Mouse (Mus musculus) mouse embryonic stem cell (cell line): ENCODE measurements around the gene Neurl1b.

Experiments
- in situ Hi-C, 2 experiments: fragments of 300-500 bp; cut with MboI; formaldehyde crosslinking; loops; 1 replicate in 1 of 2; 3 replicates in 1 of 2; pipeline ENCODE4 v1.14.3; 2019 to 2020; ENCODE audit warnings: low sequenced_read_pairs in 2 of 2, low pct_unique_long_range_greater_than_20kb in 1 of 2, mixed read lengths in 1 of 2; ENCODE audit not compliant: unreplicated experiment in 1 of 2

The Neurl1b gene

DNA sequence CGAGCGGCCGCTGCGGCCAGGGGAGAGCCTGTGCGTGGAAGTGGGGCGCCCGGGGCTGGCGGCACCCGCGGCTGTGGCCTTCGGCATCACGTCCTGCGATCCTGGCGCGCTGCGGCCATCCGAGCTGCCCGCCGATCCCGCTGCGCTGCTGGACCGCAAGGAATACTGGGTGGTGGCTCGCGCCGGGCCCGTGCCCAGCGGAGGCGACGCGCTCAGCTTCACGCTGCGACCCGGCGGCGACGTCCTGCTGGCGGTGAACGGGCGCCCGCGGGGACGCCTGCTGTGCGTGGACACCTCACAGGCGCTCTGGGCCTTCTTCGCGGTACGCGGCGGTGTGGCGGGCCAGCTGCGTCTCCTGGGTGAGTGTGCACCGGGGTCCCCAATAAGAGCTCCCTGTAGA lies 24.4 kb downstream of the Neurl1b start:
- in situ Hi-C loops, result no loop called here

DNA sequence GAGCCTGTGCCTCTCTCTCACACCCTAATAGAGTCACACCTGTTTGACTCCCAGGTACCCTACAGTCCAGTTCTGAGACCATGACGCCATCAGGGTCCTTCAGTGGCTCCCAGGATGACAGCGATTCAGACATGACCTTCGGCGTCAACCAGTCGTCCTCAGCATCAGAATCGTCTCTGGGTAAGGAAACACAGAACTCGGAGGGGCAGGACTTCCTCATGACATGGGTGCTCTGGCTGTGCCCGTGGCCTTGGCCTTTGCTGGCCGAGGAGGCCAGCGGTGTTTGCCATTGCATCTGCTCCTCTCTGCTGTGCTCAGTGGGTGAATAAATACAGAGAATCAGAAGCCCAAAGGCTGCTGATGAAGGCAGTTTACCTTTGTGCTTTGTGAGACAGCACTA lies 26.4 kb downstream of the Neurl1b start:
- in situ Hi-C loops, result loop anchor here in 1 of 2 experiments (10.0 kb wide), 1 partner anchor 126 kb away; no protein-coding TSS in a partner anchor

DNA sequence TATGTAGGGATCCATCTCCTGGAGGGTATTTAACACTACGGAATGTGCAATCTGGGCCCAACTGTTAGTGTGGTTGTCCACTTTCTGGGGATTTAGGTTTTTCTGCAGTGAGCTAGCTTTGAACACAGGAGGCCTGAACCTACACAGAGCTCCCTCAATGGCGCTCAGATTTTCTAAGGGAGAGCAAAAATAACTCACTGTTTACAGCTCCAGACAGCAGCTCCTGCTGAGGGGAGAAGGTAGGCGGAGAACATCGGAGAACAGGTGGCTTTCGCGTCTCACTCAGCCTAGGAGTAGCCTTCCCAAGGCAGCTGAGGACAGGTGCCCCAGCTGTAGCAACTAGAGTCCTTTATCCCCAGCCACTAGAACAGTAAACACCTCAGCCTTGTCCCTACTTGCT lies 27.6 kb downstream of the Neurl1b start:
- in situ Hi-C loops, result loop anchor here in 1 of 2 experiments (10.0 kb wide), 1 partner anchor 127 kb away; no protein-coding TSS in a partner anchor

DNA sequence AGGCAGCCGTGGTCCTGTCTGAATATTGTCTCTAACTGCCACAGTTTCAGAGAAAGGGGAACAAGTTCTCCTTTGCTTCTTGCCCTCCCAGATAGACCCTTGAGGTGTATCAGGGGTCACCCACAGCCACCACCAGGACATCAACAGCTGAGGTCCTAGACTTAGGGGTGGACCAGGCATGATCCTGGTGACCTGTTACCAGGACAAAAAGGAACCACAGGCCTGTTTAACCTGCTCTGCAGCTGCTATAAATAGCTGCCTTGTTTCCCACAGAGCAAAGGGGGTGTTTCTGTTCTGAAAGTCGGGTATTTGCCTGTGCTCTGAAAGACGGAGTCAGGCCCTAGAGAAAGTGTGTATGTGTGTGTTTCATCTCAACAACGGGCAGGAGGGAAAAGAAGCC lies 29.2 kb downstream of the Neurl1b start:
- in situ Hi-C loops, result loop anchor here in 1 of 2 experiments (10.0 kb wide), 1 partner anchor 129 kb away; no protein-coding TSS in a partner anchor

DNA sequence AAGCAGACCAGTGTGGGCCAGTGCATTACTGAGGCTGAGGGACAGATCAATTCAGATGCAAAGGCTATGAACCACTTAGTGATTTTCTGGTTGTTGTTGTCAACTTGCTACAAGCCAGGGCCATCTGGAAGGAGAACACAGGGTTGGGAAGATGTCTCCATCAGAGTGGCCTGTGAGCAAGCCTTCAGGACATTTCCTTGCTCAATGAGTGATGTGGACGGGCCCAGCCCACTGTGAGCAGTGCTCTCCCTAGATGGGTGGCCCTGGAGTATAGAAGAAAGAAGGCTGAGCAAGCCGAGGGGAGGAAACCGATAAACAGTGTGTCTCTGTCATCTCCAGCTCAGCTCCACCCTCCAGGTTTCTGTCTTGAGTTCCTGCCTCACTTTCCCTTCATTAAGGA lies 34.8 kb downstream of the Neurl1b start:
- in situ Hi-C loops, result loop anchor here in 1 of 2 experiments (10.0 kb wide), 1 partner anchor 135 kb away; no protein-coding TSS in a partner anchor

DNA sequence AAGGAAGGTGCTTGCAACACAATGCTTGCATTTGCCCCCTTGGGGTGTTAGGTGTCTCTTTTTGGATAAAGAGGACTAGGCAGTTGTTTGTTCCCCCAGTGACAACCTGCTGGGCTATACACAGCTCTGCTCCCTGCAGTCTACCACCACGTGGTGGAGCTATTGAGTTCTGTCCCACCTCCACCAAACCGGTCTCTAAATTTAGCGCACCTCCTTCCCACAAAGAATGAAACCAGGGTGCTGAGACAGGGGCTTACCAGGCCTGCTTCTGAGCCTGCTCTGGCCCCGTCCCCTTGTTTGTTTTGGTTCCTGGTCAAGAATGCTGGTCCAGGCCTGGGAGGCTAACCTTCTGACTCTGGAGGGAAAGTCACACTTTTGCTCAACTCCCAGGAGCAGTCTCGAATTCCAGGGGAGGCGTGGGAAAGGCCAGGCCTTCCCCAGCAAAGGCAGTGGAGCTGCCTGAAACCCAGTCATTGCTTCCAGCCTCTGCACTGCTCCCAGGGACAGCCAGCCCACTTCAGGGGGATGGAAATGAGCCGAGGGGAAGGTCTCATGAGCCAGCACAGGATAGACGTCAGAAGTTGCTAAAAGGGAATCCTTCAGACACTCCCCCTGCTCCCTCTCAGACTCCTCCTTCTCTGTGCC lies 37.1 kb downstream of the Neurl1b start:
- in situ Hi-C loops, result loop anchor here in 1 of 2 experiments (25.0 kb wide), 1 partner anchor 436 kb away; no protein-coding TSS in a partner anchor

DNA sequence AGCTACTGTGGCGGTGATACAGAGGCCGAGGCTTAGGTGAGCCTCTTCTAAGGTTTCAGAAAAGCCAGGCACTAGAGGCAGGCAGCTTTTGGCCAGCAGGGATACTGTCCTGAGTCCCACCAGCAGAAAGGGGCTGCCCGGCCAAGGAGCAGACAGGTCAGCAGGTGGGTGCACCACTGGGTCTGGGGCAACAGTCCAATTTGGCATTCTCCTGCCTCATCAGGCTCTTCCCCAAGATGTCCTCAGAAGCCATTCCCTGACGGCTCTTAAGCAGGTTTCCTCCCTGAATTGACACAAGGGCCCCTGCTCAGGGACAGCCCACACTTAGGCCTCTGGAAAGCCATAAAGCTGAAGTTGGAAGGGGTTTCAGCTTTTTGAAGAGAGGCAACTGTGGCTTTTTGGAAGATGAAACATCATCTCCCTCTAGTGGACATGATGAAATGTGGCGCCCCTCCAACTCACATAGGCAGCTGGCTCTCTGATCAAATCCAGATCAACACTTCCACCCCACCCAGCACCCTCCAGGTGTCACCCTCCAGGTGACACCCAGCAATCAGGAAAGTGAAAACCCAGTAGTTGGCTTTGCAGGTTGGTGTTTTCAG lies 37.8 kb downstream of the Neurl1b start:
- in situ Hi-C loops, result loop anchor here in 1 of 2 experiments (25.0 kb wide), 1 partner anchor 435 kb away; no protein-coding TSS in a partner anchor

DNA sequence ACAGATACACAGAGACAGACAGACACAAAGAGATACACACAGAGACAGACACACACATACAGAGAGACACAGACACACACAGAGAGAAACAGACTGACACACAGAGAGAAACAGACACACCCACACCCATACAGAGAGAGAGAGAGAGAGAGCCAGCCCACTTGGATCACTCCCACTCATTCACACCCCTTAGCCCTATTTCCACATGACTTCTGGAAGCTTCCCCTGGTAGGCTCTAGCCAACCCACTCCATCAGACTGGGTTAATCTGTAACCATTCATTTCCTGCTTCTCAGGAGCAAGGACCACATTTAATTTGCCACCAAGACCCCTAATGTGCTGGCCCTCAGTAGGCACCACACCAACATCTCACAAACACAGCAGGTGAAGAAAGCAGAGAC lies 42.9 kb downstream of the Neurl1b start:
- in situ Hi-C loops, result loop anchor here (5.0 to 25.0 kb wide), 2 partner anchors 185 to 430 kb away; no protein-coding TSS in a partner anchor

DNA sequence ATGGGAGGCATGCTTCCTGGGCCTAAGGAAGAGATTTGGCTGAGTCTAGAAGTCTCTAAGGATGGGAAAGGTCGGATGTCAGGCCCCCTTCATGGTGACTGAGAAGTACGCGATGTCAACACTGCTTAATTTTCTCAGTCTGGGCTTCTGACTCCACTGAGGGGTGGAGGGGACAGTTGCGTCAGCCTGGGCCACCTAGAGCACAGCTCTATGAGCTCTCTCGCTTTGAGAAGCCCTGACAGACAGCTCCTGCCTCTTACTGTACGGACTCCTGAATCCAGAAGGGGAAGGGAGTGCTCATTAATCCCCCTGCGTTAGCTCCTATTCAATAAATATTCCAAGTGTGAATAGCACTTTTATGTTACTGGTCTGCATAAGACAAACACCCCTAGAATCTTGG lies 43.4 kb downstream of the Neurl1b start:
- in situ Hi-C loops, result loop anchor here (5.0 to 25.0 kb wide), 2 partner anchors 184 to 429 kb away; no protein-coding TSS in a partner anchor

DNA sequence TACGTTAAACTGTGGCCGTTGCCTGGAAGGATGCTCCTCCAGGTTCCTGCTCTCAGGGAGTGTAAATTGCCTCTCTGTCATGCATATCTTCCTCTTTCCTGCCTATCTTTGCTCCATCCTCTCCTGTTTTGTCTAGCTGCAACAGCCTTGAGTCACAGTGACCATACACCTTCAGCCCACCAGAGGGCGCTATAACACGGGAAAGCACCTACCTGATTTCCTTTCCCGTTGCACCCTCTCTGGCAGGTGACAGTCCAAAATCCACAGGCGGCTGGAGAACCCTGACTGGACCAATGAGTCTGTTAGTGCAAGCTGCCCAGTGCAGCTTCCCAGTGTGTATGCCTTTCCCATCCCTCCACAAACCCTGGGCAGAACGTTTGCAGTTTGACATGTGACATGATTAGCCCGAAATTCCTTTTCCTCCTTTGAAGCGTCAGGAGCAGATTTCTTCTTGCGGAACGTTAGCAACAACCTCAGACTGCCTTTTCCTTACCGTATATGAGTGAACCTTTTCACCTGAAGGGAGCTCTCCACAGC lies 48.1 kb downstream of the Neurl1b start:
- in situ Hi-C loops, result loop anchor here in 1 of 2 experiments (25.0 kb wide), 1 partner anchor 425 kb away; no protein-coding TSS in a partner anchor

DNA sequence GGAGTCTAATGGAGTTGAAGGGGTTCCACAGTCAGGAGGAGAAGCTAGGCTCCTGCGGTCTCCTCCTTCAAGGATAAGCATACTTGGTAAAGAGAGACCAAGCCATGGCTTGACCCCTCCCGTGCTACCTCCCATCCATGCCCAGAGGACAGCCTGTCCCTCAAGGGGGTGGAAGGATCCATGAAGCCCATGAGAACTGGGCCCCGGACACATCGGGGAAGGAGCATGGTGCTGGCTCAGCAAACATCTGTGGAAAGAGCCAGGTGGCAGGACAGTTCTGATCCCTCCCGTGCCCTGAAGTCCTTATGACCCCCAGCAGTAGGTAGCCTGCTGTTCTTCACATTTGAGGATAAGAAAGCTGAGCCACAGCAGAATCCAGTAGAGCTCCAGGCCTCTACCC lies 48.8 kb downstream of the Neurl1b start:
- in situ Hi-C loops, result loop anchor here in 1 of 2 experiments (25.0 kb wide), 1 partner anchor 424 kb away; no protein-coding TSS in a partner anchor

DNA sequence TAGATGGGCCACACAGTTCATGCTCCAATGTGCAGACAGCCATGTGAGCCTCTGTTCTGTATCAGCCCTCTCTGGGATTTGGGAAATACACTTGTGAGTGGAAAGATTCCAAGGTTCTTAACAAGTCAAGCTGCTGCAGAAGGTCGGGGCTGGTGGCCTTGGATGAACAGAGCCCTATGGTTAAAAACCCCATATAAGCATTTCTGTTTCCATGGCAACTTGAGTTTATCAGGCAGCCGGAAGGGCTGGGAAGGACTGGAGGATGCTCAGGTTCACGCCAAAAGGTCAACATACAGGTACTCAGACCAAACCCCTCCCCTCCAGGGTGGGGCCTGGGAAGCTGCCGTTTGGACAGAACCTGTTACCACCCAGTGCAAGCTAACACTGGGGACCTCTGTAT lies 49.4 kb downstream of the Neurl1b start:
- in situ Hi-C loops, result loop anchor here in 1 of 2 experiments (25.0 kb wide), 1 partner anchor 423 kb away; no protein-coding TSS in a partner anchor

DNA sequence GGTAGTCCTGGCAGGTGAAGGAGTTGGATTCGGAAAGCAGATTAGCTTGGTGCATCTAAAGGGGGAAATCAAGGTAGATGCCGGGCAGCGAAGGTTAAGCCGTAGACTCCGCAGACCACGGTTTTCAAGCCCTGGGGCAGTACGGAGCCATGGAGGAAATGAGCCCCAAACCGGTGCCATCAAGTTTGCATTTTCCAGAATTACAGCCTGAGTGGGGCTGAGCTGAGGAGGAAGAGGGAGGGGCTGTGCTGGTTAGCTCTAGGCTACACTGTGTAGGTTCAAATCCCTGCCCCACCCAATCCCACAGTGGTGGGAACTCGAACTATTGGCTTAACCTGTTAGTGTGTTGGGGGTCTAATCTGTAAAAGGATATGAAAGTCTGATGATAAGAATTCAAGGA lies 49.9 kb downstream of the Neurl1b start:
- in situ Hi-C loops, result loop anchor here in 1 of 2 experiments (25.0 kb wide), 1 partner anchor 423 kb away; no protein-coding TSS in a partner anchor

DNA sequence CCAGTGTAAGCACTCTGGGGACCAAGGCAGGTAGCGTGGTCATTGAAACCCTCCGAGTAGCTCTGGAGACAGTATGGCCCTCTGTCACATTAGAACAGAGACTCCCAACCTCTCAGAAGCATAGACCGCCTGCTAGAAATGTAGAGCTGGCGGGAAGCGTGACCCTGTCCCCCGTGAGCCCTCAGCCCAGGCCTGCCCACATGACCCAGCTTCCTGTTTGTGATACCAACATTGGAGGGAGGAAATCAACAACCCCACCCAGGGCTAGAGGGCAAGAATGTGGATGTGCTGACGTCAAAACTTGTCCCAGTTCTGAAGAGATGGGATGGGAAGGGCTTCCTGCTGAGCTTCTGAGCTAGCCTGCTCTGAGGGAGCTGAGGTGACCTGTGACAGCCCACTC lies 50.3 kb downstream of the Neurl1b start:
- in situ Hi-C loops, result loop anchor here in 1 of 2 experiments (25.0 kb wide), 1 partner anchor 422 kb away; no protein-coding TSS in a partner anchor

DNA sequence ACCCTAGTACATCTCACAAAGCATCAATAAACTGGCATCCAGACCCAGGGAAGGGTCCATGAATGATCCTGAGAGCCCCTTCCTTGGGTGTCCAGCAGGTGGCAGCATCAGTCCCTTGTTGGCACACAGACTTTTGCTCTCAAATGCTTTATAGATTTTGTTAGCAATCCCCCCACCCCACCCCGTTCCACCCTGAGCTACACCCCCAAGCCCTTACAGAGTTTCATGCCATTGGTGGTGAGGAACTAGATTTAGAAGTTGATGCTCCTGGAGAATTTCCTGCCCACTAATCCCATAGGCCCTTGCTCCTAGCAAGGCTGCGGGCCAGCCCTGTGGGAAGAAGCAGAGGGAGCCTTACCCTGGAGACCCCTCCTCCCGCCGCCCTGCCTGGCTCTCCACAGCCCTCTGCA lies 52.1 kb downstream of the Neurl1b start:
- in situ Hi-C loops, result loop anchor here in 1 of 2 experiments (25.0 kb wide), 1 partner anchor 421 kb away; no protein-coding TSS in a partner anchor

DNA sequence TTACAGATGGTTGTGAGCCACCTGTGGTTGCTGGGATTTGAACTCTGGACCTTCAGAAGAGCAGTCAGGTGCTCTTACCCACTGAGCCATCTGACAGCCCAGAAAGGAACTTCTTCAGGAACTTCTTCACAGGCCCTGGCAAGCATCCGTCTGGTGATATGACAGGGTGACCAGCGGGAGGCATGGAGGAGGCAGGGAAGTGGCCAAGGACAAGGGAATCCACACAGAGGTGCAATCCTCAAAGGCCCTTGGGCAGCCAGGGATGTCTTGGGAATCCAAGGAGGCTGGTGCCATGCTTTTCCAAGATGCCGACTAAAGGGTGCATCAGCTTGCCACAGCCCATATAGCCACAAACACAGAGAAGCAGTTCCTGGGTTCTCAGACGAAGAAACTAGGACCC lies 53.0 kb downstream of the Neurl1b start:
- in situ Hi-C loops, result loop anchor here in 1 of 2 experiments (25.0 kb wide), 1 partner anchor 420 kb away; no protein-coding TSS in a partner anchor

DNA sequence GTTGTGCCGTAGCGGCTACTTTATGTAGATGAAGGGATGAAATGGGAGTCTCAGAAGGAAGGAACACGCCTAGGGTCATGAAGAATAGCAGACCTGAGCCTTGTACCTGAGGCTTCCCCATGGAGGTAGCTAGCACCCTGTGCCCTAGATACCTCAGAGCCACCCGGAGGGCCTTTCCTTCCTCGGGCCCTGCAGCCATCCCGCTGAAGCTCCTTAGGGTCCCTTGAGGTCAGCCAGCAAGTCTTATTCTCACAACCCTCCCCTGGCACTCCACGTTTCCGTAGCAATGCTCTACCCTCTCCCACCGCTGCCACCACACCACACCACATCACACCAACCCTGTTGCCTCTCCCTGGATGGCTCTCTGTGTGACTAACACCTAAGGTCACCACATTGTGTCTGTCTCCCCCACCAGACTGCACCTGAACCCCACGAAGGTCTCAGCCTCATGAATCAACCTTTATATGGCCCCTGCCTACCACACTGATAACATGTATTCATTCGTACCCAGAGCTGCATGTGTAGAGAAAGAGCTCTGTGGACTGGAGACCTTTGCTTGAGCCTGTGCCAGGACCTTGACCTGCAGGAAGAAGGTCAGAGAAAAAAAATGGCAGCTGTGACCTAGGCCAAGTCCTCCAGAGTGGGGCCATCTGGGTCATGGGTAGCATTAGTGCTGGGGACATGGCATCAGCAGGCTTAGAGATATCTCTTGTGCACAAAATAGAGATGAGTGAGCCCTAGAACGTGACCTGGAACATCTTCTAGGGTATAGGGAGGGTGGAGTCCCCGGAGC lies 53.7 kb downstream of the Neurl1b start:
- in situ Hi-C loops, result loop anchor here in 1 of 2 experiments (25.0 kb wide), 1 partner anchor 419 kb away; no protein-coding TSS in a partner anchor

DNA sequence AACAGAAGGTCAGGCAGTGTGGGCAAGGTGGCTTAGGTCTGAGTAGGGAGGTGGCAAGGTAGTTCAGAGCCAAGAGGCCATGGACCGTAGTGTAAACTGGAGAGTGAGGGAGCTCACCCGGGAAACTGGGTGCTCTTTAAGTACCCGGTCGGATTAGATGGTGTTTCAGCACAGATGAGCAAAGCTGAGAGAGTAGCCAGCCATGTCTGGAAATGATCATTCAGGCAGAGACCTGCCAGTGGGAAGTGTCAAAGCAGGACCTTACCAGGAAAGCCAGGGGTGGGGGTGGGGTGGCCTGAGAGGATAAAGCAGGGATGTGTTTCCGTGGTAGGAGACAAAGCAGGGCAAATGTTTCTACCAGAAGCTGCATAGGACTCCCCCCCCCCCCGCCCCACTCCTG lies 62.2 kb downstream of the Neurl1b start:
- in situ Hi-C loops, result loop anchor here in 1 of 2 experiments (5.0 kb wide), 1 partner anchor 160 kb away; no protein-coding TSS in a partner anchor
